Mouse (Mus musculus) v-Abl transformed pro-B cells (cell line): ENCODE data around the gene Ifitm2.

Experiments
- in situ Hi-C, 2 experiments: fragments of 400-800 bp; cut with MboI; formaldehyde crosslinking; loops; one replicate each; pipeline ENCODE4 v1.15.1; 2025; ENCODE audit not compliant: unreplicated experiment in 2 of 2

Ifitm2 gene

DNA sequence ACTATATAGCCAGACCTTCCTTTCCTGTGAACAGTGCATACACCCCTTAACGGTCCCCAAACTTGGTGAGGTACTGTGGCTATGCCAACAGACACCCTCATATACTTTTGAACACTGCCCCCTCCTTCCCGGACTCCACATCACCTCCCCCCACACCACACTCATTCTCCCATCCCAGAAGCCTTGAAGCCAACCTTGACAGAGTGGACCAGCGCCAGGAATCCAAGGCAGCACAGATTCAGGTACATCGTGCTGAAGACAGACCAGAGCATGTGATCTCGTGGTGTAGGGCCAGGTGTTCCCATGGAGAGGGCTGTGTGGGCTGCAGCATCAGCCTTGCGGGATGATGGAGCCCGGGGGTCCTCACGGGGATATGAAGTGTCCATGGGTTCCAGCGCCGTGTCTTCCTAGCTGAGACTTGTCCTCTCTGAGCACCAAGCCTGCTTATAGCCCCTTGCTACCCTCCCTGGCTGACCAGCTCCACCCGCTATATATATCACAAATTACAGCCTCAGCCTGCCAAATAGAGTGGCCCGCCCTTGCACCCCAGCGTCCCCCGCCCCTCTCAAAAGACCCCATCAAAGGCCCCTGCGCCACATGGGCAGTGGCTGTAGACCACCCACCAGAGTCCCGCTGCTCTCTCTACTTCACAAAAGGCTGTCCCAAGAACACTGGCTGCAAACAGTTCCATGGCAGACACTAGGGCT lies 5.8 kb downstream of the Ifitm2 start, which contains the start of gene Ifitm5:
Gene Ifitm5 (minus strand): TSS at position 468 of the 707 bp plus-strand sequence.
- in situ Hi-C loops: loop anchor here (5.0 to 25.0 kb wide), 2 partner anchors 38 to 237 kb away; partner anchors contain the start of genes Hras (in 1 of the 2) and Lrrc56 (in 1 of the 2)

DNA sequence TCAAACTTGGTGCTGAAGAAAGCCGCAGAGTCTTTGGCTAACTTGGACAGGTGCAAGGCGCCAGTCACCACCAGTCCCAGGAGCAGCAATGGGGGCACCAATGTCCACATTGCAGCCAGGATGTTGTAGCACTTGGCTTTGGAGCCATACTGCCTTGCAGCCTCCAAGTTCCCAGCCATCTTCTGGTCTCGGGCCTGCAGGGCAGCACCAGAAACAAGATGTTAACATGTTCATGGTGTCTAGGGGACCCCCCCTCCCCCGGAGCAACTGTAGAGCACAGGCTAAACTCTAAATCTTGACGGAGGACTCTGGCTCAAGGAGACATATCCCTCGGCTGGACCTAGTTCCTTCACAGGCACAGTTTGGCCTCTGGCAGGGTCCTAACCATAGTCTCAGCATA lies 6.5 kb downstream of the Ifitm2 start:
- in situ Hi-C loops: loop anchor here in 1 of 2 experiments (5.0 kb wide), 1 partner anchor 37 kb away; no protein-coding TSS in a partner anchor

DNA sequence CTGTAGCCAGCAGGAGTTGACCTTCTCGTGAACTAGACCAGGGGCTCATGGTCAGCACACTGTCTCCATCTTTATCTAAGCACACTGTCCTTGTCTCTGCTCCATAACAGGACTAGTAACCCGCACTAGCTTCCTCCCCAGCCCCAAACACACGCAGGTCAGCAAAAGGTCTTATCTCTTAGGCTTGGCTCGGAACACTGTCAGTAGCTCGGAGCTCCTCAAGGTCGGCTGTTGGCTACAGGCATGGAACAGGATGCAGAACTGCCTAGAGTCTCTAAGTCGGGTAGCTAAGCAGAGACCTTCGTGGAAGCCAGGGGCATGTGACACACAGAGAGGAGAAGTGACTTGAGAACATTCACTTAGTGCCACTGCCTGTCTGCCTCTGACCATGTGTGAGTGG lies 7.6 kb downstream of the Ifitm2 start:
- in situ Hi-C loops: loop anchor here in 1 of 2 experiments (5.0 kb wide), 1 partner anchor 36 kb away; no protein-coding TSS in a partner anchor

DNA sequence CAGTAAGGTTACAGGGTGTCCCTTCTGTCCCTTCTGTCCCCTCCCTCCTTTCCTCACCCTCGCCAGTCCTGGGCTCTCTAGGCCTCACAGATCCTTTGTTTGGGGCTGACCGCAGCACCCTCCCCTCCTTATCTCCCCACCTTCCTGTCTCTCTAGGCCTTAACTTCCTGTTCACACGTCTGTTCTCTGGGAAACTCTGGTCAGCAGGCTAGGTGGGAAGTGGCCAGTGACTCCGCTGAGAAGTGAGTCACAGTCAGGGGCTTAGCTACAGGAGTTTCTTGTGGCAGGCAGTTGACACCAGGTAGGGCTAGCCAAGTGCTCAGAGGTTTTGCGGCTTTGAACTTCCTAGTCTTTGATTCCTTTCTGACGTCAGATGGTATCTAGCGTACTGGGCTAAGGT lies 8.8 kb downstream of the Ifitm2 start:
- in situ Hi-C loops: loop anchor here in 1 of 2 experiments (5.0 kb wide), 1 partner anchor 35 kb away; no protein-coding TSS in a partner anchor

- in situ Hi-C loops: loop anchor here in 1 of 2 experiments (5.0 kb wide), 1 partner anchor 34 kb away; no protein-coding TSS in a partner anchor
Observed at GRCm38 (mm10) chr7:140946311-140946710, 9.5 kb downstream of the Ifitm2 start.

- in situ Hi-C loops: loop anchor here in 1 of 2 experiments (5.0 kb wide), 1 partner anchor 33 kb away; no protein-coding TSS in a partner anchor
Observed at GRCm38 (mm10) chr7:140945247-140945646, 10.5 kb downstream of the Ifitm2 start.

GRCm38 (mm10) chr7:140944236-140944635 lies 11.6 kb downstream of the Ifitm2 start:
- in situ Hi-C loops: no loop called here

DNA sequence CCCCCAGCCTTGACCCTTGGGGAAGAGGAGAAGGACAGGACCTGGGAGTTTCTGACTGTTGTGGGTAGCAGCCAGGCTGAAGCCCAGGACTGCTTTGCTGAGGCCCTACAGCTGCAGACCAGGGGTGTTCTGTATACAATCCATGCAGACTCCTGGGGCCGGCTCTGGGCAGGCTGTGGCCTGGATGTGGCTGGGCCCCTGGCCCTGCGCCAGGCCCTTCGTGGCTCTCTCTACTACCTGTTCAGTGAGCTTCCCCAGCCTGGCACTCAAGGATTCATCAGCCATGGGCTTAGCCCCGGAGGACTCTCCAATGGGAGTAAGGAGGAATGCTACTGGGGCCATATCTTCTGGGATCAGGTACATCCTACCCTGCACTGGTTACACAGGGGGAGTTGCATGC lies 12.4 kb downstream of the Ifitm2 start:
- in situ Hi-C loops: no loop called here

DNA sequence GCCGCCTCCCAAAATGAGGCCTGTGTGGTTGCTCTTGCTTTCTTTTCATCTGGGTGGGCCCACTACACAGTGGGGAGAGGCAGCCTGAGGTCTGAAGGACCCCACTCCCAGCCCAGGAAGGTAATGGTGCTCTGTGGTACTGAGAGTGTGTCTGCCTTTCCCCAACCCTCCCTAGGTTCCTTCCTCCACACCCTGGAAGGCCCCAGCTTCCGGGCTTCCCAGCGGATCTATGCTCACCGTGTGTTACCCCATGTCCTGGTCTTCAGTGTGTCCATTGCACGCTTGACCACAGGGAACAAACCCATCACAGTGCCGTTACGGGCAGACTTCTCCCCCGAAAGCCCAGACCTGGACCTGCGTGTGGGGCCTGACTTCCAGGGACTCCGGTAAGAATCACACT lies 13.0 kb downstream of the Ifitm2 start:
- in situ Hi-C loops: no loop called here

- in situ Hi-C loops: no loop called here
Observed at GRCm38 (mm10) chr7:140942341-140942740, 13.4 kb downstream of the Ifitm2 start.

- in situ Hi-C loops: no loop called here
Observed at GRCm38 (mm10) chr7:140941222-140942051, 14.3 kb downstream of the Ifitm2 start, which contains the start of gene Pgghg. Gene Pgghg, plus strand, starts transcription at chr7:140941391.

- in situ Hi-C loops: no loop called here
Observed at GRCm38 (mm10) chr7:140939669-140940171, 16.1 kb downstream of the Ifitm2 start.

DNA sequence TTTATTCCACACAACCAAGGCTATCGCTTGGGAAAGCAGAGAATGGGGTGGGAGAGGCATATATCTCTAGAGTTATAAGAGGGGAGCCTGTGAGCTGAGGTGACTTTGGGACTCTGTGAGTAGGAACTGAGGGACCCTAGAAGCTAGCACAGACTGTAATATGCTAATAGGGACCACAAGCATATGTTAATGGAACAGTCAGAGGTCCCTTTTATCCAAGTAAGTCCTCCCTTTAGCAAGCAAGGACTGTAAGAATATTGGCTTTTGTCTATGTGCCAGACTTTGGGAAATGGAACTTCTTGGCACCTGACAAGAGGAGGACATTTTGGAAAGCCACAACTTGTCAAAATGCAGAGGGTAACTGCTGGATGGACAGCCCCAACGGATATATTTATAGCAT lies 16.9 kb downstream of the Ifitm2 start:
- in situ Hi-C loops: no loop called here

DNA sequence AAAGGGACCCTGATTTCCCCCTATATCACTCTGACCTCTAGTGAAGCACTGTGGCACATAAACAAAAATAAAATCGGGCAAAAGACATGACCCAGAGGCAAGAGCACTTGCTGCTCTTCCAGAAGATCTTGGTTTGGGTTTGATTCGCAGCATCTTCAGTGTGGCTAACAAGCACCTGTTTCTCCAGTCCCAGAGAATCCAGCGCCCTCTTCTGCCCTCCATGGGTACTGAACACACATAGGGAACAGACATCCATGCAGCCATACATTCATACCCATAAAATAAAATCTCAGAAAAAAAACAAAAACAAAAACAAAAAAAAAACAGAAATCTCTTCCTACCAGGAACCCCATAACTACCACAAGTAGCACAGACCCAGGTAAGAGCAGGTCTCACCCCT lies 17.4 kb downstream of the Ifitm2 start:
- in situ Hi-C loops: no loop called here

DNA sequence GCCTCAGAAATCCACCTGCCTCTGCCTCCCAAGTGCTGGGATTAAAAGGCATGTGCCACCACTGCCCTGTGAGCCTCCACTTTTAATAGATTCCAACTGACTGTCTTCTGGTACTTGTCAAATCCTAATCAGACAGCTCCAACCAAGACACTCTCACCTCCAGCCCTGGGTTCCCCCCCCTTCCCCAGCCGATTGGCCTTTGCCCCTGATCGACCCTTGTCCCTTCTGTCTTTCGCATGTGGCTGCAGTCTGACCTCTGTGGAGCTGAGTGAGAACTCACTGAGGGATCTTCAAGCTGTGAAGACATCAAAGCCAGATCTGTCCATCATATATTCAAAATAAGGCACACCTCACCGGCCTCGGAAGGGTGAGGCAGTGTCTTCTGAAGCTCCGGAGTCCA lies 28.6 kb downstream of the Ifitm2 start:
- in situ Hi-C loops: no loop called here

GRCm38 (mm10) chr7:140923070-140923775 lies 32.6 kb downstream of the Ifitm2 start:
- in situ Hi-C loops: no loop called here

- in situ Hi-C loops: no loop called here
Observed at GRCm38 (mm10) chr7:140922398-140923069, 33.3 kb downstream of the Ifitm2 start.

DNA sequence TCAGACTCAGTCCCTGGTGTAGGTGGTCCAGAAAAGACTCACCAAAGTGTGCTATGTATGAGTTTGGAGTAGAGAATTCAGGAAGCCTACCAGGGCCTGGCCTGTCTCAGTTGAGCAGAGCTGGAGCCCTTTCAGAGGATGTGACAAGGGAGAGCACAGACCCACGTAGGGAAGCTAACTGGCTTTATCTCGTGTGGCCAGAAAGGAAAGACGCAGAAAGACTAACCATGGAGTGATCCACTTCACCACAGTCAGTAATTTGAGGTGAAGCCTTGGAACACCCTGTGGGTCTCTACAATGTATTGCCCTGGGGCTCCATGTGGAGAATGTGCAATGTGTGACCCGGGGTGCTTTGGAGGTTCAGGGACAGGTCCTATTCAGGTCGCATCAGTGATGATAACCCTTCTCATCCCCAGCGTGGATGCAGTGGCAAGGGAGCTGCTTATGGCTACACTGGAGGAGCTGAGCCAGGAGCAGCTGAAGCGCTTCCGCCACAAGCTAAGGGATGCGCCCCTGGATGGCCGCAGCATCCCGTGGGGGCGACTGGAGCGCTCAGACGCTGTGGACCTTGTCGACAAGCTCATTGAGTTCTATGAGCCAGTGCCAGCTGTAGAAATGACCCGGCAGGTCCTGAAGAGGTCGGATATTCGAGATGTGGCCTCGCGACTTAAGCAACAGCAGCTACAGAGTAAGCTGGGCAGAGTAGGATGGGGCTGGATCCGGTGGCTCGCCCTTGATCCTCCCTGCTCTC lies 34.4 kb downstream of the Ifitm2 start:
- in situ Hi-C loops: no loop called here

DNA sequence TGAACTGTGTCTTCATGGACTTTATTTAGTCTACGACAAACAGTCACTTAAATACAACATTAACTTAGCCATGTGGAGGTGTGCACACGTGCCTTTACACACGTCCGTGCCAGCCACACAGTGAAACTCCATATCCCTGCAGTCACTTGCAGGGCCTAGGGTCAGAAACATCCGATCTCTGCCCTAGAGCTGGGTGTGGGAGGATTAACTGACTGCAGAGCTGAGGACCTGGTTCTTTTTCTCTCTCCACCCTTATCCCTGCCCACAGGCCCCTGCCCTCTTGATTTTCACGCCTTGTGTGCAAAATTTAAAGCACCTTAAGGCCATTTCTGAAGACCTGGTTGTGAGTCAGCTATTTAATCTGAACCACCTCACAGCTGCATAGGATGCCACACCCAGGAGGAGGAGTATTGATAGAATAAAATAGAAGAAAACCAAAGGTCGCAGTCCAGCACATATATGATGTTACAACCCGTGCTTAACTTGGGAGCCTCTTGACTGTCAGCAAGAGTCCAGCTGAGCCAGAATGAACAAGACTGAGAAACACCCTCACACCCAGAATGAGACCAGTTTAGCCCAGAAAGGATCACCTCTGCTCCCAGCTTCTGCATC lies 35.3 kb downstream of the Ifitm2 start, which contains the start of gene Nlrp6:
Gene Nlrp6 (plus strand): TSS at position 485 of the 612 bp plus-strand sequence.
- in situ Hi-C loops: no loop called here
